Mouse (Mus musculus) stomach, postnatal 0 days (tissue): ENCODE results near the gene Rapgef6.

Source experiments
- CTCF ChIP-seq: IDR thresholded peaks from 2 replicates; pipeline ENCODE4 v1.5.1; 2016; ENCODE audit warnings: antibody characterized with exemption, low read depth, mild to moderate bottlenecking, moderate library complexity
- EP300 ChIP-seq: optimal IDR thresholded peaks from 2 replicates; pipeline ENCODE3; 2016; ENCODE audit warnings: antibody characterized with exemption

DNA sequence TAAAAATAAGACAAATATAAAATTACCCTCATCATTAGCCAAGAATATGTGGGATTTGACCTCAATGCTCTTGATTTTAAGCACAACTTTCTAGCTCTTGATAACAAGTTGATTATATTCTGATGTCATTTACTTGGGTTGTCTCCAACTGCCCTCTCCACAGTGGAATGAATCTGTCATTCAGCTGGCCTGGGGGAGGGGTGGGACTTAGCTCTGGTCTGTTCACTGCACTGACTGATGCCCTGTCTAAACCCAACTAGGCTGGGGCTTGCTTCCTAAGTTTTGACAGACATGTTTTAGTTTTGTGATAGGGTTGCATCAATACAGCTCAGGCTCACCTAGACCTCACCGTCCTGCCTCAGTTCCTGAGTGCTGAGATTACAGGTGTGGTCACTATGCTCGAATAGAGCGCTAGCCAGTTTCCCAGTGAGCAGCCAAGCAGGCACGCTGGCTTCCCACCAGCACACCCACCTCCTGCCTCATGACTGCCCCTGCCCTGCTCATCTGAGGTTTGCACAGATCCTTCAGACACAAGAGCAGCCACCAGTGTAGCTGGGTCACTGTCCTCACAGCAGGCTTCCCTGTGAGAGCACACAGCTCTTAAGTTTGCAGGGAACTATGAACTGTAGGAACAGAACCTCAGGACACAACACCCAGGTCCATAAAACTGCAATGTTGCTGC is 201.8 kb downstream of the Rapgef6 start:
- TF ChIP-seq CTCF (no peak), EP300 (no peak)
